Mouse (Mus musculus) forelimb bud, embryonic 11.5 days (tissue): Measurements from ENCODE around the gene Klhl42.

Experiments
- DNase-seq: peaks from one replicate; pipeline ENCODE4 v3.0.0-alpha.2; 2012; ENCODE audit warnings: low read depth, low spot score

Klhl42 gene

DNA sequence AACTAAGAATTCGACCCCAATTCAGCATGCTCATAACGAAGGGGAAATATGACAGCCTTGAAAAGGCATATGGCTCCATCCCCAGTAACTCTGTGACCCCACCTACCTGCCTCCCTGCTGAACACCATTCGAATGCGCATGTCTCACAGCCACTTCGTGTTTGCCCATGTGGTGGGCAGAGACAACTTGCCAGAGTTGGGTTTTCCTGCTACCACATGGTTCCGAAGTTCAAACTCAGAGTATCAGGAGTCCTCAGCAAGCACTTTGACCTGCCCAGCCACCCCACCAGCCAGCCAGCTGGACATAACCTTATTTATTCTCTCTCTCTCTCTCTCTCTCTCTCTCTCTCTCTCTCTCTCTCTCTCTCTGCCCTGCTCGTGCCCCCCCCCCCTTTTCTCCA, 3.4 kb upstream of the Klhl42 start:
- no peak for DNase-seq

DNA sequence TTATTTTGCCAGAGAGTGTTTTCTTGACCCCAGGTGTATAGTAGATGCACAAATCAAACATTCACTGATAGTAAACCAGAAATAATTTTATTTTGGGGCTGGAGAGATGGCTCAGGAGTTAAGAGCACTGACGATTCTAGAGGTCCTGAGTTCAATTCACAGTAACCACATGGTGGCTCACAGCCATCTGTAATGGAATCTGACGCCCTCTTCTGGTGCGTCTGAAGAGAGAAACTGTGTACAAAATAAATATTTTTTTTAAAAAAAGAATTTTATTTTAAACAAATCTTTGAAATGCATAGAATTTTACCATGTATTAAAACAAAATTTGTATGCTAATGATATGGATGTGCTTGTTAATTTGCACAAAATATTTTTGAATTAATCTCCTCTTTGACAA, 2.7 kb upstream of the Klhl42 start:
- DNase-seq, result no peak

DNA sequence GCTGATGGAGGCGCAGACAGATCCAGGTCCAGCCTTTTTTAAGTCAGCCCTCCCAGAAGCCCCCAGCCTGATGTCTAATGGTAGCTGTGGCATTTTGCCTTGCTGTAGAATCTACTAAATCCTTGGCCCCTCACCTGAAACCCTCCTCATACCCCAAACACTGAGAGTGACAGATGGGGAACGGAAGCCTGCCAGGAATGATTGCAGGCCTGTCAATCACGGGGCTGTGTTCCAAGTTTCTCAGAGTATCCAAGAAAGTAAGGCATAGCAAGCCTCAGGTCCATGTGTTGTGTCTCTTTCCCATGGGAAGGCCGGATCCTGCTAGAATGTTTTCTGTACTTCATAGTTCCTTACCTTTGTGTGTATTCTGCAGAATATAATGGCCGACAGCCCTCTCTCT, 988 bp upstream of the Klhl42 start:
- no peak for DNase-seq

DNA sequence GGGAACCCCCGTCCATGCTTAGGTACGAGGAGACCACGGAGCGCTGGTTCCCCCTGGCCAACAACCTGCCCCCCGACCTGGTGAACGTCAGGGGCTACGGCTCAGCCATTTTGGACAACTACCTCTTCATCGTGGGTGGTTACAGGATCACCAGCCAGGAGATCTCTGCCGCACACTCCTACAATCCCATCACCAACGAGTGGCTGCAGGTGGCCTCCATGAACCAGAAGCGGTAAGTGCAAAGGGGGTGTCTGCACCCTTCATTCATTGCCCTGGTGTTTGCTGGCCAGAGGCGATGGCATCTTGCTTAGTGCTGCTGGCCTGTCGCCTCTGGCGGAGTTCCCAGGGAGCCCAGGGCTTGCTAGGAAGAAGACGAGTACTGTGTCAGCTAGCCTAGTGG, 957 bp downstream of the Klhl42 start:
- no peak for DNase-seq

DNA sequence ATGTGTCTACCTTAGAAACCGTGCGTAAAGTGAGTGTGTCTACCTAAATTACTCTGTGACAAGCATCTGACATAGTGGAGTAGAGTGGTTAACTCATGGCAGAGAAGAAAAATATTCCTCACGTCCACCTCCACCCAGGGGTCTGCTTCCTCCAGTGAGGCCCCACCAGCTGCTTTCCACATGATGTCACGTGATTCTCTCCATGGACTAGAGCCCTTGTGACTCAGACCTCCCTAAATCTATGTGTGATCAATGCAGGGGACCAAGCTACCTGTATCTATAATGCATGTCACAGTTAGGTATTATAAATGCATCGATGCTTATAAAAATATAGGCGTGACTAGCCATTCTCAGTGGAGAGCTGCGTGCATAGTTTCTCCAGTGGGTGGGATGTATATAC, 3.6 kb downstream of the Klhl42 start:
- DNase-seq, result no peak

DNA sequence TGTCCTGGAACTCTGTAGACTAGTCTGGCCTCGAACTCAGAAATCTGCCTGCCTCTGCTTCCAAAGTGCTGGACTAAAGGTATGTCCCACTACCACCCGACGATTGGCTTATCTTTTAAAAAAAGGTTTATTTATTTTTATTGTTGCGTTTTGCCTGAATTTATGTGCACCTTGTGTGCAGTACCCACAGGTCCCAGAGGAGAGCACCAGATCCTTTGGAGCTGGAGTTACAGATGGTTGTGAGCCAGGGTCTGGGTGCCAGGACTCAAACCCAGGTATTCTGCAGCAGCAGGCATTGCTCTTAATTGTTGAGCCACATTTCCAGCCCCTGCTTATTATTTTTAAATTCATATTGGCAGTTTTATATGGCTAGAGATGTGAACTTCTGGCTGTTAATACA, 4.9 kb downstream of the Klhl42 start:
- no peak for DNase-seq

DNA sequence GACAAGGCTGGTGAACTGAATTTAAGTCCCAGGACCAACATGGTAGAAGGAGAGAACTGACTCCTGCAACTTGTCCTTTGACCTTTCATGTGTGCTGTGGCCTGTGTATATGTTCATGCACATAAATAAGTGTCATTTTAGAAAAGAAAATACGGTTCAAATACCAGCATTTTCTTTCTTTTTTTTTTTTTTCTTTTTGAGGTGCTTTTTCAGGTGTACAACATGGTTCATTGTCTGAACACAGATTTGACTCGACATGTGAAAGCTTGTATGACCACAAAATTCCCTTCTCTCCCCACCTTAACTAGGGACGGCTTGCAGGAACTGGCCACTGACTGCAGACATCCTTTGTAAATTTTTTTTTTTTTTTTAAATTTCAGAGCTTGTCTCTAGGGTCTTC, 5.8 kb downstream of the Klhl42 start:
- no peak for DNase-seq

DNA sequence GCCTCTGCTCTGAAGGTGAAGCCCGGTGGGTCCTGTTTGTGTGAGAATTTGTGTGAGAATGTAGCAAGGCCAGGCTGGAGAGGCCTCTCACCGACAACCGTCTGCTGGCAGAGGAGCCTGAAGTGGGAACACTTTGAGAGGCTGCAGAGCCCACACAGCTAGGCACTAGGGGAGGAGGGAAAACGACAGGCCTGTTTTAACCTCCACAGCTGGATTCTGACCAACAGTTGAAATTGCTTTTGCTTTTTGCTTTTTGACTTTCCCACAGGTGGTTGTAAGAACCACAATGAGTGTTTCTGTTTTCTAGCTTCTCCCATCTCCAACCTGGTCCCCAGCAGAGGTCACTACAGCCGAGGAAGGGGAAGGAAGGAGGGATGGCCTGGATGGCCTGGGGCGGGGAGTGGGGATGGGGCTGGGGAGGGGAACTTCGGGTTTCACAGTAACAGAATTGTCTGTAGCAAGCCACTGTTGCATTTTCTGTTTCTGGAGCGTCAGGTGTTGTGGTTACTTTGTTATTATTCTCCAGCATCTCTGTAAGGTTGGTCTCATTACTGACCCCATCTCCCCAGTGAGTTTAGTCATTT, 6.3 kb downstream of the Klhl42 start:
- no peak for DNase-seq

DNA sequence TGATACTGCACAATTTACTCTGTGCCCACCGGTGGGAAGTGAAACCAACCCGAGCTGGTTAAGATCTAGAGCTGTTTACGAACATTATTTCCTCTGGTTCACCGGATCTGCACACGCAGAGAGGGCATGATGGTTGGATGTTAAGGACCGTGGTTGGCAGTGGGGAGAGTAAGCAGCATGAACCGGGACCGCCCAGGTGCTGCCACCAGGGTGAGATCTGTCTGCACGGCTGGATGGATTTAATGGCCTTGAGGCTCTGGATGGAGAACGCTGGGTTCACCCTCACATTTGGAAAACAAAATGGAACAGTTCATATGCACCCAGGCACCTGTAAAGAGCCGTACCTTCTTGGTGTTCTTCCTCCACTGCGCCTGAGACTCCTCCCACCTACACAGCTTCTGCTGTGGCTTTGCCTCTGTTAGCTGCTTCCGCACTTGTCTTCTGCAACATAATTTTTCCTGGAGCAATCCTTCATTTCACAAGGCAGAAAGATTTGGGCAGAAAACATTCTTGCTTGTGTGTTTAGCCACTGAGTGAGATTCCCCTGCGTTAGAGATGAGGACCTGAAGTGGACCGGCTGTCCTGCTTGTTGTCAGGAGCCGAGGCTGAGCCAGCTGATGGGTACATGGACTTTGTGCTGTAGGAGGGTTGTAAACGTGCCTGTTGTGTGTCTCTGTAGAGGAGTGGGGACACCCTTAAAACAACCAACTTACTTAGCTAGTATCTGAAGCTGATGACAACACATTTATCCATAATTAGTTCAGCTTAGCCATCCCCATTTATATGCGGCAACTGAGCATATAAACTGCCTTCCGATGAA, 8.5 kb downstream of the Klhl42 start:
- DNase-seq, result no peak

DNA sequence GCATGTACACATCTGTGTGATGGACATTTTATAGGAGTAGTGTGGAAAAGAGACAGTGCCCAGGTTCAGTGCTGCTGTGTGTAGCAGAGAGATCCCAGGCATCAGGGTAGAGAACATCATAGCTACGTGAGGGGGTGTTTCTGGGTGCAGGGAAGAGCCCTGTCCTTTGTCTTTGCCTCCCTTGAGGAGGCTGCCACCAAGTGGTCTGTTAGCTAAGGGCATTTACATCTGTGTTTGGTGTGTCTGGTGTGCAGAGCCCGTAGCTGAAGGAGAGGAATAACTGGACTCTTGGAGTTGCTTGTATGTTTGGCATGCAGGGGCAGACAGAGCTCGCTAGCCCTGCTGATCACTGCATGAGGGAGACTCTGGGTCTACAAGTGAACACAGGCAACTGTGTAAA, 11.1 kb downstream of the Klhl42 start:
- no peak for DNase-seq

DNA sequence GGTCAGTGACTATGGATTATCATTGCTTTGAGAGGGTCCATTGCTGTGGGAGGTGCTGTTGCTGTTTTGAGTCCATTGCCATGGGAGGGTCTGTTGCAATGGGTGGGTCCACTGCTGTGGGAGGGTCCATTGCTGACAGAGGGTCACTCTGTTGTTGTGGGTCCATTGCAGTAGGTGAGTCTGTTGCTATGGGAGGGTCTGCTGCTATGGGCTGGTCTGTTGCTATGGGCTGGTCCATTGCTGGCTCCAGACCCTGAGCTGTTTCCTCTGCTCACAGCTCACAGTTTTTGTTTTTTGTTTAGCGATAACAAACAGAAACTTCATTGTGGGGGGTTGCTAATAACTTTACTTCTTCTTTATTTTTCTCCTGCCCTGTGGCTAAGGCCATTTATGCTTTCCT, 14.3 kb downstream of the Klhl42 start:
- no peak for DNase-seq

DNA sequence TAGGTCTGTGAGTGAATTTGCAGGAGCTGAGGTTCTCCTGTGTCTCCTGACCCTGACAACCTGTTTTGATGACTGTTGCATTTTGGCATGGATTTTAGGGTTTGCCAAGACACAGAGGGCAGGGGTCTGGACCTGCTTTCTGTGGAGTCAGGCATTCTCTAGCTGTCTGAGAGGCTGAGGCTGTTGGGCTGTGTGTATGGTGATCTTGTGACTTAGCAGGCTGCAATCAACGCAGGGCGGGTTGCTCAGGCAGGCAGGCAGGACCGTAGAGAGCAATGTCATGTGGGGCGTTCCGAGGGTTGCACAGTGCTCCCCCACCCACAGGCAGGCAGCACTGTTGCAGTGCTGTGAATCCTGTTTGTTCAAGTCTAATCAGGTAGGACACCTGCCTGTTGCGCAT, 15.5 kb downstream of the Klhl42 start:
- no peak for DNase-seq

DNA sequence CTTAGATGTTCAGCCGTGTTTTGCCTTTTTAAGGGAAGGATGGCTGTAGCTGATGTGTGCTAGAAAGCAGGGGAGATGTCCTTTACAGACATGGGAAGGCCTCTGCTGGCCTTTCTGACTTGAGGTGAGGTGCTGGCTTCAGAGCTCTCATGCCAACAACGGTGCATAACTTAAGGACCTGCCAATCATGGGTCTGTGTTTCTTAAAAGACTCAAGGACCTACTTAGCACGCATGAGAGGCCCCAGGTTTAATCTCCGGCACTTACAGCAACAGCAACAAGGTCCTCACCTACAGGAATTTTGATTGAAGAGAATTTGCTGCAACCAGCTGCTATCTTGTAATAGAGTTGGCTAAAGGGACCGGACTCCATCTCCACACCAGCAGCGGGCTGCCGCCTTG, 18.1 kb downstream of the Klhl42 start:
- no peak for DNase-seq

DNA sequence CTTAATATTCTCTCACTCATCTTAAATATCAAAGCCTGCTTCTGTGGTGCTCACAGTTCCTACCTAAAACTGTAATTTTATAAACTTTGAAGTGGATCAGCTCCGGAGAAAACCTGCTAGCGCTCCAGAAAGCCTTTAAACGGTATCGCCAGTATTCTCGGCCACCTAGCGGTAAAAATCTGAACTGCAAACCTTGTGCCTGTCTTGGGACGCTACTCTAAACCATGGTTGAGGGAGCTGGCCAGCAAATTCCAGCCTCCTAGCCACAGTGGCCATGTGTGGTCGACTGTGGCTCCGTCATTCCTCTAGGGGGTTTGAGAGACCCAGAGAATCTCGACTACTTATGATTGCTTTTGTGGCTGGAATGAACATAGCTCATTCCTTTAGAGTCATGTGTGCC, 25.4 kb downstream of the Klhl42 start:
- DNase-seq, result peak; percentile 92

DNA sequence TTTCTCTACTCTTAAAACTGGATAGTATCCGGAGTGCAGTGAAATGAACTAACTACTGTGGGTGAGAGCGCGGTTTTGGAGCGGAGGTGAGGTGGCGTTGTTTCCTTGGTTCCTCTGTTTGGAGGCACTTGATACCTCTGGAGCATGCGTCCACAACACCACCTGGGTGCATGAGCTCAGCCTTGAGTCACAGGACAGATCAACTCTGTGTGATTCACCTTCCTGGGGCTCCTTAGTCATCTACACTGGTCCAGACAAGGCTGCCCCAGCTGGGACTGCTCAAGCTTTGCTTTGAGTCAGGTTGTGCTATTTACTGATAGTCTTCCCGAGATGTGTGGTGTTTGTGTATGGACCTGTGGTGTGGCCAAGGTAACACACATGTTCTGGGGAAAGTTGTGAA, 26.6 kb downstream of the Klhl42 start:
- DNase-seq, result no peak

DNA sequence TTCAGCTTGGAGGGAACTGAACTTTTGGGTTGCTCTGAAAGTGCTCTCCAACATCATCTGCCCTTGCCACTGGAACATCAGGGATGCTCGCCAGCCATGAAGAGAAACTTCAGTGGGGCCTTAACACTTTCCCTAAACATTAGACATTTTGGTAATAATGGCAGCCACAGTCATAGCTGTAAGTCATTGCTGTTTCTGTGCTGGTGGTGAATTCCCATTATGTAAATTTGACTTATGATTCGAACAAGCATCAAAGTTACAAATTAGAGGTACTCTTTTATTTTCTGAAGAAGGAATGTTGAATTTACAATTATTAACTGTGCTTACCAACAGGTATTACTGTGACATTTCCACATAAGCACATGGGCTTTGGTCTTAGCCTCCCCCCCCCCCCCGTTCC, 27.0 kb downstream of the Klhl42 start:
- DNase-seq, result no peak

DNA sequence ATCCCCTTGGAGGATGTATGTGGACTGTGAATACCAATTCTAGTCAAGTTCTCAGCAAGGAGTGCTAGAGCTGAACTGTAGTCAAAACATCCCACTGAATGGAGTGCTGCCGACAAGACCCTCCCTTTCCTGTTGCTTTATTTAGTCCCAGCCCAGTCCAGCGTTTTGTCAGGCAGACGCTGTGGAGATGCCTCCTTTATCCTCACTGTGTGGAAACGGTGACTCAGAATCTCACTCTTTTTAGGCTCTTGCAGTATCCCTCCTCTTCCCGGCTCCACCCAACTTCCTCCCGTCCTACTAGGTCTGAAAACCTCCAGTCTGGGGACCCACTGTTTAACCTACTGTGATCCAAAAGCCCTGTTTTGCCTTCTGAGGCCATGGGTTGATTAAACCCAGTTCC, 30.1 kb downstream of the Klhl42 start:
- DNase-seq, result no peak

DNA sequence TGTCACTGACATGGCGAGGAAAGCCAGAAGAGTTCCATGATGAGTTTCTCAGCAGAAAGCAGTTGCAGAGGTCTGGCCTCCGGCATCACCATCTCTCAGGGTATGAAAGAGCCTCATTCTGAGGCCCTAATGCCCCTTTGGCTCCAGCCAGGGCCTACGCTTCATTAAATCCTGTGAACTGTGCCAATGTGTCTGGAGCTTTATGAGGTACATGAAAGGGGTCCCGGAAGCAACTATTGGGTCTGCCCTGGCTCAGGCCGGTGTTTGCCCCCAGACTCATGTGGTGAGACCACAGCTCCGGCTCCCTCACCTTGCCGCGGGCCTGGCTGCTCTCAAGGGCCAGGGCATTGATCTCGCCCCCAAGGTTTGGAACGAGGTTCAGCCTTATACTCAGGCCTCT, 36.1 kb downstream of the Klhl42 start:
- DNase-seq, result no peak

DNA sequence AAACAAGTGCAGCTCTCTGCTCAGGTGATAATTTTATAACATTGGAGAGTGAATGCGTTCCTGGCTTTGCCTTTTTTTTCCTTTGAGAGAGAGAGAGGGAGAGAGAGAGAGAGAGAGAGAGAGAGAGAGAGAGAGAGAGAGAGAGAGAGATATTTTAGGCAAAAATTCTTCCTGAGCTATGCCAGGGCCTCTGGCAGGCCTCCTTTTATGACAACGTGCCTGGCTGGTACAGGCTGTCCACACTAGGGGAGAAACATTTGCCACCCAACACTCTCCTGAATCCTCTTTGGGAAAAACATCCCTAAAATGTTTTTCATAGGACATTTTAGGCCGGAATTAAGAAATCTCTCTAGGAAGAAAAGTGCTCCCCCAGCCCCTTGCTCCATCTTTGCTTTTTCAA, 47.1 kb downstream of the Klhl42 start:
- no peak for DNase-seq

DNA sequence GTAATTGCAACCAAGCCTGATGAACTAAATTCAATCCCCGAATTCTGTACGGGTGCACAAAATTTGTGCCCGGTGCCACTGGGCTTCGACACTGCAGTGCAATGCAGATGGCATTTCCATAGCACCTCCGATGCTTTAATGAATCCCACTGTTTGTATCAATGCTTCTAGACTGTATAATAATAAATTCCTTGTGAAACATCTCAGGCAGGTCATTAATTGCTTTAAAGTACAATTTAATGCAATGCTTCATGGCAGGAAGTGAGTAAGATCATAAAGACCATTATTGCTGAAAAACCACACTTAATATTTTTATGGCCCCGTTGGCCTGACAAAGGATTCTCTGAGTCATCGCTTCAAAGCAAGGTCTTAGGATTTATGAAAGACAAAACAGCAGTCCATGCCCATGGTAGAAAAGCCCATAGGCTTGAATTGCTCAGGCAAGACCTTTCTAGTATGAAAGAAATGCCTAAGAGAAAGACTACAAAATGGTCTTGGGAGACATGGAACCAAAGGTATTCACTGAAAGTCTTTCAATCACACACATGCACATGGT, 49.5 kb downstream of the Klhl42 start:
- no peak for DNase-seq

DNA sequence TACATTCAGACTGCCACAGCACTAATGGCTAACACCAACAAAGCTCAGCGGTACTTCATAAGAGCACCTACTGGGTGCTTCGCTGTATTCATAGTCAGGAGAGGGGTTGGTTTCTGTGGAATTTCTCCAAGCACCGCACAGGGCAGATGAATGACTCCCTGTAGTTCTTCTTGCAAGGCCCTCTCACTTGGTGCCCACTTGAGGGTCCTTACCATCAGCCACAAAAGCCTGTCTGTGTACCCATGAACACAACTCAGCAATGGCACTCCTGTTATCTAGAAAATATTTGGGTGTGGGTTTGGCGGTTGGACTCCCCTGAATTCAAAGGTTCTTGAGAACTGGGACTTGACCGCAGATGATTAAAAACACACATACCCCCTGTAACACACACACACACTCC, 53.5 kb downstream of the Klhl42 start:
- no peak for DNase-seq

DNA sequence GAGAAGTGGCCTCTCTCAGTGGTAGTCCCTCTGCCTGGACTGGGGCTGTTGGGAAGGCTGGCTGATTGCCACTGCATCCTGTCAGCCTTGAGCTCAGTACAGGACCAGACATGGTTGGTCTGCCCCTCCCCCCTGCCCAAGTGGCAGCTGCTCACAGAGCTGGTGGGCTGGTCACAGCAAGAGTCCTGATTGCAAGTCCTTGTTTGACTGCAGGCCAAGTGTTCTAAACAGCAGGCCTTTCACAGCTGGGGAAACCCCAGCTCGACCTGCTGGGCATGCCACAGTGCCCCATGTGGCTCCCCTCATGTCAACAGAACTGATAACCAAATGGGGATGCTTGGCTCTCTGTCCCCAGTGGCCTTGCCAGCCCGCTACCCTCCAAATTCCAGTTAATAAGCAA, 54.1 kb downstream of the Klhl42 start:
- DNase-seq, result peak; percentile 82

DNA sequence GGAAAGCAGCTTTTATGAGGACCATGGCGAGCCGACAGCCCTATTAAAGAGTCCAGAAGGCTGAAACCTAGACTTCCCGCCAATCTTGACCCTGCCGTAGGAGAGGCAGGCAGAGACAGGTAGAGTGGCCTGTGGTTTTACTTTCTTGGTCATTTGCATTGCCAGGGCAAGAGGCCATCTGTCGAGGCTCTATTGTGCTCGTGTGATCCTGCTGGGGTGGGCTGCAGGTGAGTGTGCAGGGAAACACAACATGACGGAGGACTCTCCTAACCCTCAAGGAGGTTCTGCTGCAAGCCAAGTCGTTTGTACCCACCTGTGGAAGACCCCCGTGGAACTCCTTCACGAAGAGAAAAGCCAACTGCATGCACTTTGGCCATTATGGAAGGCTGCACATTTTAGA, 54.6 kb downstream of the Klhl42 start:
- no peak for DNase-seq
